Mouse (Mus musculus): ENCODE data around the gene Slamf9.

Gene Slamf9

DNA sequence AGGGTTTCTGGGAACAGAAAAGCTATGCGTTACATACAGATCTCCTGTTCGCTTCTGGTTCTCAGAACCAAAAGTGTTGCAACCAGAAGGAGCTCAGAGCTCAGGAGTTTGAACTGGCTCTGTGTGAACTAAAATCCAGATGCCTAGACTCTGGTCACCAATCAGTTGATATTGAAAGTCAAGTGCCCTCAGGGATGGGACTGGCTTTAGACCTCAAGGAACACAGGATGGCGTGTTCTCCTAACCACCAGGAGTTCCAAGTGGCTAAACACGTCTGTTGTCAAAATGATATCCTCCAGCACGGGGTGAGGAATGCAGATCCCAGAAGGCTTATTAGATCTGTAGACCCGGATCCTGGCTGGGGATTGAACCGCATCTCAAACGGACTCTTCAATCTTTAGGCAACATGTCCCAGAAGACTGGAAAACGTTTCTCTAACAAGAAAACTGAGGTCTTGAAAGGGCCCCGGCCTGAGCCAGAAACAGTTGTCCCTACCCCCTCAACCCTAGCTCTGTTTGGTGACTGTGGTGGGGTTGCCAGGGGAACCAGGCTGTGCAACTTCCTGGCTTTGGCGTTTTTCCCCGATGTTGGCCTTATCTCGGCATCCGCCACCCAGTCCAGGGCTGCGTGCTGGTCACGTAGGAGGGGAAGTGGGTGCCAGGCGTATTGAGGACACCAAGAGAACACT is 38.5 kb downstream of the Slamf9 start:
- DNase-seq (ENCODE audit: low read depth, low spot score), result no peak

DNA sequence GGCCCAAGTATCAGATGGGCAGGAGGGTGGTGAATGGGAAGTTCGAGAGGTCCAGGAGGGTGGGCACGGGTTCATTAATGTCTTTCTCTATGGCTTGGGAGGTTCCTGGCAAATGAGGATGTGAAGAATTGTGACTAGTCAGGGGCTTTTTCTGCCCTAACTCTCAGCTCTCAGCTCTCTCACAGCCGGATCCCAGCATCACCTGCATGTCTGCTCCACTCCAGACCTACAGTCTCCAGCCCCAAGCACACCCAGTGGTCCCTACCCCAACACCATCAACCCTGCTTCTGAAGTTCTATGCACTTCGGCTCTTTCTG is 39.0 kb downstream of the Slamf9 start:
- no peak for DNase-seq (ENCODE audit: low read depth, low spot score)

DNA sequence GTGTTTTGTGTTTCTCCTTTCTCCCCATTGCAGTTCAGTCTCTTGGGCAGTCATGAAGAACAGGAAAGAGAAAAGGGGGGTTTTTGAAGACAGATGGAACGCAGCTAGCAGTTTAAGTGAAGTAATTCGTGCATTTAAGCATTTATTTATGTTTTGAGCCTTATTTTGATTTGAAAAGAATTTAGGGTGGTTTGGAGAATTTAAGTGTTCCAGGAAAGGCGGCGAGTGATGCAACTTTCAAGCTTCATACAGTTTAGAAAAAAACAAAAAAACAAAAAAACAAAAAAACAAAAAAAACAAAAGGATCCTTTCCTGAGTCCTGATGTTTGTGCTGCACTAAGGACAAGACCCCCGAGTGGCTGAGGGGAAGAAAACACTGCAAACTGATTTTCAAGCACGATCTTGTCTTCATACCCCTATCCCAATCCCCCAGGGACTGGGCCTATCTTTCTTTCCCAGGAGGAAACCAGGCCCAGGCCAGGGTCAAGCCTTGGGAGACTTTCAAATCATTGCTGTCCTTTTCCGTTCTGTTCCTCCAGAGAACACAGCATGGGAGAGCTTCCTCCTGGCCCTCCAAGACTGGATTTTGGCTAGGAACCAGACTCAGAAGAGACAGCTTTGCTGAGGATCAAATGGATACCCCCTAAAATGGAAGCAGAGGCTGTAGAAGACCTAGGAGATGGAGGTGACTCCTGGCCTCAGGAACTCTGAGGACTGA is 39.6 kb downstream of the Slamf9 start:
- DNase-seq (ENCODE audit: low read depth, low spot score), result no peak

DNA sequence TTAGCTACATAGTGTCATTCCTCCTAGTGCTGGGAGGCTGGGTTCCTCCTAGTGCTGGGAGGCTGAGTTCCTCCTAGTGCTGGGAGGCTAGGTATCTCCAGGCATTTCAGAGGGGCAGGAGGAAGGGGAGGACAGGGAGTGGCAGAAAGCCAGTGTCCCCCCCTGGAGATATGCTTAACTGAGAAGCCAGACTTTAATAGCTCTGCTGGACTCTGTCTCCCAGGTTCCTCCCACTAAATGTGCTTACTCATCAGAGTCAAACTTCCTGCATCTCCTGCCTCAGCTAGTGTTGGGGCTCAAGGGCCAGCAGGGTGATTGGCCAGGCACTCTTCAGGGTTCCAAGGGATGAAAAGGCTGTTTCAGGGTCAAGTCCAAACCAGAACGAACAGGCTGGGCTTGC is 40.2 kb downstream of the Slamf9 start:
- no peak for DNase-seq (ENCODE audit: low read depth, low spot score)

DNA sequence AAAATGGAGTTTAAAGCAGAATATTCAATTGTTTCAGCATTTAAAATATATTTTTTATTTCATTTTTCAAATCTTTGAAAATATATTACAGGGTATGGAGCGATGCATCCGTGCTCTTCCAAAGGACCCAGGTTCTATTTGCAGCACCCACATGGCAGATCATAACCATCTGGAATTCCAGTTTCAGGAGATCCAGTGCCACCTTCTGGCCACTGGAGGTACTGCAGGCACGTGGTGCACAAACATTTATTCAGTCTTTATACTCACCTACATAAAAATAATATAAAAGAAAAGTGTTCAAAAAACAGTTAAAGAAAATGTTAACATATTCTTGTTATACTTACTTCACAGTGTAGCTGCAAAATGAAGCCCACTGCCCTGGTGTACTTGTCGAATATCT is 42.9 kb downstream of the Slamf9 start:
- DNase-seq (ENCODE audit: low read depth, low spot score), result no peak

DNA sequence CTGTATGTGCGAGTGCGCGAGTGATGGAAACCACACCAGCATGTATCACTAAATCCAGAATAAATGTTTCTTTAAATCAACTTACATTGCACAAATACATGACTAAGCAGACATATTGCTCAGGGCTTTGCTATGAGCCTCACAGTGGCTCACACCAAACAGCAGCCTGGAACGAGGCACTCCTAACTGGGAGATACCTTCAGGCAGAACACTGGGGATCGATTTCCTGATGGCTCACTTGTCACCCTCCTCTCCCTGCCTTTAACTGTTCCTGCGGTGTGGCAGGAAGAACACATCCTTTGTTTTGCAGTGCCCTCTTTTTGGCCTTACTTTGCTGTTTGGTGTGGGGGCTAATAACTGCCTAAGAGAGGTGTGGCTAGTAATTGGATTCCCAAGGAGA is 44.5 kb downstream of the Slamf9 start:
- no peak for DNase-seq (ENCODE audit: low read depth, low spot score)

DNA sequence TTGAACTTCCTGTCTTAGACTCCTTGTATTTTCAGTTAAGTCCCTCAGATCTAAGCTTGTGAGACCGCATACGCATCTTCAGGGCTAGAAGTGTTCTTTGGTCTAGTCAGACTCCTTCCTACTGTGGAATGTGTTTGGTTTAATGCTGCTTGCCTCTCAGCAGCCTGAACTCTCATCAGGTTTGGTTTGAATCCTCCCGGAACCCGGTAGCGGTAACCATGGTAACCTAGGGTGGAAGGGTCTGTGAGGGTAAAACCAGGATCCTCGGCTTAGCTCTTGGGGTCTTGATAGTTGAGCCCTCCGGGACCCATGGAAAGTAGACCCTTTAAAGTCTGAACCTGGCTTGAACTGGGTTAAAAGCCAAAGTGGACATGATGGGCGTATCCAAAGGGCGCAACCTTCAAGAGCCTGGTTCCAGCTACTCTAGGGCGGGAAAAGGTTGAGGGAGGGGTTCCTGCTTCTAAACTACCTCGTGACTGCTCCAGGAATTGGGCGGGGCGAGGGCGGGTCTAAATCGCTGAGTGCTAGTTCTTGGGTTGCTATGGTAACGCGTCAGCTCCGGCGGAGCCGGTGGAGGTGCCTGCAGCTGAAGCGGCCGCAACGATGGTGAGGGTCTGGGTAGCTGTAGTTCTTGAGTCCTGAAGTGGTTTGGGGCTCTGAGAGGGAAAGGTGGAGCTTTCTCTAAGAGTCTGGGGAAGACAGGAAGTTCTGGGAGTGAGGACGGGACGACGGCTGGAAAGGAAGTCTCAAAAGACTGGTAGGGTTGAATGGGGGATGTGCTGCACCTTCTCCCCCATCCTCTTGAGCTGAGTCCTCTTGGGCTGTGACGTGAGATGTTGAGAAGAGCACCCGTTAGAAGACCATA is 45.6 kb downstream of the Slamf9 start, which contains the start of gene Cfap45:
Gene Cfap45 (plus strand): TSS at position 226 of the 865 bp plus-strand sequence.
- DNase-seq (ENCODE audit: low read depth, low spot score), result peak; percentile 96

DNA sequence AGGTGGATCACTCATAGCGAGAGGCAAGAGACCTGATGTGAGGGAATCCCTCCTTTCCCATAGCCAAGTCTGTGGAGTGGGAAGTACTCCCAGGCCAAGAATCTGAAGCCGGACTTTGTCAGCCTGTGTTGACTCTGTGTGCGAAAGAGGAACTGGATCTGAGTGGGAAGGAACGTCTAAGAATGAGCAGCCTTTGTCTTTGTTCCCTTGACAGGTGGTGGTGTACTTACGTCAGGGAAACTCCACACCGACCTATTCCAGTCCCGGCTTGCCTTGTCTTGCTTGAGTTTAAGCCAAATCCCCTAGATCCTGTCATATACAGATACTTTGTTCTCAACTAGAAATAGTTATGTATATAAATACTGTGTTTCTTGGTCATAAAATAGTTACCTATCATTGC is 47.4 kb downstream of the Slamf9 start:
- no peak for DNase-seq (ENCODE audit: low read depth, low spot score)

DNA sequence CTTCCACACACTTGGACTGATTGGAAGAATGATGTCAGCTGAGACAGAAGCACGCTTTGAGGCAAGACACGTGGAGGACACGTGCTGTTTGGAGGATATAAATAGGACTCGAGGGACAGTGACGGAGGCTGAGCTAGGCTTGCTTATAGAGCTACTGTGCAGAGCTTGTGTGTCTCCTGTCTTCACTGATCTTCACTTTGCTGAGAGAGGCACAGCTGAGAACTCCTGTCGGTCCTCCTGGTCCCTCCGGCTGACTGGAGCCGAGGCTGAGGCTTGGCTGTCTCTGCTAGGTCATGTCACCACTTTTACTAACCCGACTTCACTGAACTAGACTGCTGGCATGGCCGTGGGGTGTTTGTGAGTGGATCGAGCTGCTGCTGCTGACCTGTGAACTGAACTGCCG is 48.5 kb downstream of the Slamf9 start:
- DNase-seq (ENCODE audit: low read depth, low spot score), result no peak

DNA sequence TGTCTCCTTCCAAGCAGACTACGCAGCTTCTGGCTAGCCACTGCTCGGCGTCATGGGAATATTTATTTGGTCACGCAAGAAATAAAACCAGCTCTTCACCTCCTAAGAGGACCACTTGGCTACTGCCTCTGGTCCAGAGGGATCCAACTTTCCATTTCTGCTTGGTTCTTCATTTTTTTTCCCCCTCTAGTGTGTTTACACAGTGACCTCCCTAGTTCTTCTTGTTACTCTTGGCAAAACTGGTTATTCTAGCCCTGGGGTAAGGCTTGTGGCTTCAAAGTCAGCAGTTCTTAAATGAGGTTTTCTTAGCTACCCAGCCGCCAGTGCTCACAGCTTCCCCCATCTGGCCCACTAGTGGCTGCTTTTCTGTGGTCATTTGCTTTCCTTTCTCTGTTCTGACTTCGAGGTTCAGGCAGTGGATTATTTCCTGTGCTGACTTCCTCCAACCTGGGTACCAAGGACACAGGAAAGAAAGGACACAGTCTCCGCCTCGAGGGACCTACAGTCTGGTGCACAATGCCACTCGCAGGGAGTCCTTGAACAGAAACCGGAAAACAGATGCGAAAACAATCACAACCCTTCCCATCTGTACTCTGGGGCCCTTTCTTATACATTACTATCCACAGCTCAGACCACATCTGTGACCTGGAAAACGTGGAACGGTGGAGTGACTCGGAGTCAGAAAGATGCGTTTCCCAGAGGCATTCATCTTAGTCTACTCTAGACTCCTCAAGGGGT is 50.0 kb downstream of the Slamf9 start:
- DNase-seq (ENCODE audit: low read depth, low spot score), result no peak

DNA sequence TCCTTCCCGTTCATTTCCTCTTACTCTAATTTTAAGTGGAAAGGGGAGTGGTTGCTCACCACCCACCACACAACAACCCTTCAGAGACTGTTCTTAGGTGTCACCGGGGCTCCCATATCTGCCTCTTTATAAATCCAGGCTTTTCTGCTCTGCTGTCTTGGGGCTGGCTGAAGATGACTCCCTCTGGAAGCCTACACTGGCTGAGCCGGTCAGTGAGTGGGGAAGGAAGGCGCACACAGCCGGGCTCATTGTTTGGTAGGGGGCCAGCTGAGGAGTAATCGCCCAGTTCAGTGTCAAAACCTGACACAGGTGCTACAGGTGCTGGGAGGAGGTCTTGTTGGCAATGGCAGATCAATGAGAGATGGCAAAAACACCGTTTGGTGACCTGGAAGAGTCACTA is 50.8 kb downstream of the Slamf9 start:
- DNase-seq (ENCODE audit: low read depth, low spot score), result no peak

DNA sequence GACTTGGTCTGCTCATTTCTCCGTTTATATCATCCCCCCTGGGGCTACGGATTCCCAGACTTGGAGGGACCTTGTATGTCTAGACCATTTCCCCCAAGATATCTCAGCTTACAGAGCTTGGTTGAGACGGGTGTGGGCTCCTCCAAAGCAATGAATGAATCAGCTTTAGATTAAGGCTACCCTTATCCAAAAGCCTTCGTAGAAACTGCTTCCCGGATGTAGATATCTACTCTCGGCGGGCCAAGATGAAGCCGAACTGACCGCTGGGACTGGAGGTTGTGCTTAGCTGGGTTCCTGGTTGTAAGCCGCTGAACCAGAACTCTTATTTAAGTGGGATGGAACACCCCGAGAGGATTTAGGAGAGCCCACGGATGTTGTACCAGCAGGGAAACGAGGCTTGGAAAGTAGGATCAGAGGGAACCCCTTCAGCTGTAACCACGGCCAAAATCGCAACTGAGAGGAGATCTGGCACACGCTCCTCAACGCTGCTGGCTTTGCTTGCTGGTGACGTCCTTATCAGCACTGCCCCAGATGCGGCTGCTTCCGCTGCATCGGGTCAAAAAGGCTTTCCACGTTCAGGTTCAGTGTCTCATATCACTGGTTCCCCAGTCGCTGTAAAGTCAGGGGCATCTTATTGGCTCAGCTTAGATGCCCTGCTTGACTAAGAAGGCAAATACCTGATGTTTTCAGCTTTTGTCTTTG is 51.4 kb downstream of the Slamf9 start:
- DNase-seq (ENCODE audit: low read depth, low spot score), result no peak

DNA sequence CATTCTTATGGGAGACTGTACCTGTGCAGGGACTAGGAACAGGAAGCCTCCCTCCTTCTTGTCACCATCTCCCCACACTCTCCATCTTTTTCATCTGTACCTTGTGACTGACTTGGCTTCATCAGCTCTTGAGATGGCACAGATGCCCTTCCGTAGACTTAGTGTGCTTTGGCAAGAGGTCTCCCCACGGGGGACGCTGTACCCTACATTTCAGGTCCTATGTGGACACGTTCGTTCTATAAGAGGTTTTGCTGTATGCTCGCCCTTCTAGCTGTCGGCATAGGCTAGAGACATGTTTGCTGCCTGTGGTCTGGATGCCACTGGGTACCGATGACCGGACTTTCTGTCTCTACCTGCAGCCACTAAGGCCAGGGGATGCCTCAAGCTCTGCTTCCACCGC is 52.3 kb downstream of the Slamf9 start:
- no peak for DNase-seq (ENCODE audit: low read depth, low spot score)
